Mouse (Mus musculus) embryonic fibroblast, embryonic 13.5 days (primary cell): ENCODE data around the gene Atp13a1.
A peak's percentile ranks its signal among the peaks of the same experiment; 100 is the strongest.

Source experiments
- CTCF ChIP-seq: IDR thresholded peaks from 2 replicates; pipeline ENCODE4 v1.5.1; 2011; ENCODE audit warnings: mild to moderate bottlenecking, control low read depth, low read length, moderate library complexity, borderline replicate concordance; ENCODE audit not compliant: insufficient read depth
- POLR2A ChIP-seq: IDR thresholded peaks from 2 replicates; pipeline ENCODE4 v1.6.1; 2011; ENCODE audit warnings: low read depth, mild to moderate bottlenecking, control low read depth, low read length, moderate library complexity

GRCm38 (mm10) chr8:69821971-69822385 lies 31.0 kb downstream of the Atp13a1 start:
- peak; percentile 48 for TF ChIP-seq POLR2A
- TF ChIP-seq CTCF, result no peak
